Mouse (Mus musculus) brain, adult 2 months (tissue): ENCODE results near the gene Ech1.
A peak's percentile ranks its signal among the peaks of the same experiment; 100 is the strongest.

Experiments used
- DNase-seq: peaks from one replicate; pipeline ENCODE4 v3.0.0; 2011; ENCODE audit warnings: low read depth, low spot score

The Ech1 gene

GRCm38 (mm10) chr7:28818861-28819452 lies 6.1 kb upstream of the Ech1 start:
- DNase-seq, result no peak

- no peak for DNase-seq
These were observed 5.4 kb upstream of the Ech1 start for GRCm38 (mm10) chr7:28819571-28819970.

GRCm38 (mm10) chr7:28820358-28821260 lies 4.4 kb upstream of the Ech1 start:
- DNase-seq, result peak; percentile 67

GRCm38 (mm10) chr7:28821261-28821831 lies 3.7 kb upstream of the Ech1 start:
- peak; percentile 86 for DNase-seq

- DNase-seq, result no peak
These were observed 2.5 kb upstream of the Ech1 start for GRCm38 (mm10) chr7:28822556-28822955.

- no peak for DNase-seq
These were observed 1.8 kb upstream of the Ech1 start for GRCm38 (mm10) chr7:28822993-28823903.

- no peak for DNase-seq
These were observed 1.1 kb upstream of the Ech1 start for GRCm38 (mm10) chr7:28823932-28824331.

GRCm38 (mm10) chr7:28825686-28826401 lies 827 bp downstream of the Ech1 start:
- DNase-seq, result no peak

- DNase-seq, result no peak
These were observed 1.4 kb downstream of the Ech1 start for GRCm38 (mm10) chr7:28826402-28826772.

GRCm38 (mm10) chr7:28827338-28827737 lies 2.3 kb downstream of the Ech1 start:
- DNase-seq, result peak; percentile 92

- DNase-seq, result no peak
These were observed 4.8 kb downstream of the Ech1 start for GRCm38 (mm10) chr7:28829821-28830220.

- DNase-seq, result no peak
These were observed 6.0 kb downstream of the Ech1 start for GRCm38 (mm10) chr7:28830981-28831380.

GRCm38 (mm10) chr7:28831411-28832125 lies 6.6 kb downstream of the Ech1 start:
- DNase-seq, result no peak

- no peak for DNase-seq
These were observed 7.1 kb downstream of the Ech1 start for GRCm38 (mm10) chr7:28832137-28832536.

GRCm38 (mm10) chr7:28833723-28834347 lies 8.8 kb downstream of the Ech1 start, which contains the start of gene Lgals4:
Gene Lgals4, plus strand, starts transcription at chr7:28833854.
- DNase-seq, result no peak

GRCm38 (mm10) chr7:28836936-28837335 lies 11.9 kb downstream of the Ech1 start:
- no peak for DNase-seq

GRCm38 (mm10) chr7:28838331-28838730 lies 13.3 kb downstream of the Ech1 start:
- no peak for DNase-seq

- DNase-seq, result no peak
These were observed 22.3 kb downstream of the Ech1 start for GRCm38 (mm10) chr7:28847273-28847672.

GRCm38 (mm10) chr7:28849700-28850236 lies 24.8 kb downstream of the Ech1 start:
- no peak for DNase-seq

- no peak for DNase-seq
These were observed 25.6 kb downstream of the Ech1 start for GRCm38 (mm10) chr7:28850642-28851041.
